Mouse (Mus musculus) bone marrow macrophage, adult 2 months (primary cell): ENCODE measurements around the gene Tcf12.

ENCODE experiments used
- CTCF ChIP-seq: IDR thresholded peaks from 2 replicates; pipeline ENCODE4 v1.5.1; 2012; ENCODE audit warnings: low read depth, mild to moderate bottlenecking, low read length, moderate library complexity
- POLR2A ChIP-seq: IDR thresholded peaks from 2 replicates; pipeline ENCODE4 v1.6.1; 2012; ENCODE audit warnings: mild to moderate bottlenecking, low read depth, low read length, borderline replicate concordance

GRCm38 (mm10) chr9:71813565-71813964 lies 298.1 kb downstream of the Tcf12 start:
- no peak for TF ChIP-seq POLR2A
- TF ChIP-seq CTCF, result no peak
